Mouse (Mus musculus) hindbrain, embryonic 13.5 days (tissue): ENCODE data around the gene Msl3. TPM values are rescaled to one million over a fixed set of nuclear protein-coding genes. Genes with fewer than 3 reads are reported as not detected.

ENCODE experiments used
- ATAC-seq: fragments of 200-750 bp; cut with Nextera tagmentation; 2 replicates; pipeline ENCODE4 v1.8.0; 2017; ENCODE audit warnings: moderate TSS enrichment; ENCODE audit not compliant: low FRiP score
- H3K27ac ChIP-seq: fragments of 300-500 bp; sonication (generic); 2 replicates; pipeline ENCODE4 v1.5.1; 2015; ENCODE audit warnings: inconsistent platforms, mild to moderate bottlenecking, moderate library complexity
- H3K27me3 ChIP-seq: fragments of 300-500 bp; sonication (generic); 2 replicates; pipeline ENCODE4 v1.6.1; 2015; ENCODE audit warnings: mild to moderate bottlenecking, inconsistent platforms
- H3K36me3 ChIP-seq: fragments of 300-500 bp; sonication (generic); 2 replicates; pipeline ENCODE4 v1.6.1; 2015; ENCODE audit warnings: mild to moderate bottlenecking, inconsistent platforms
- H3K4me1 ChIP-seq: fragments of 300-500 bp; sonication (generic); replicated peaks from 2 replicates; pipeline ENCODE4 v1.6.1; 2015; ENCODE audit warnings: inconsistent platforms
- H3K4me2 ChIP-seq: fragments of 300-500 bp; sonication (generic); 2 replicates; pipeline ENCODE4 v1.6.1; 2015; ENCODE audit warnings: inconsistent platforms, mild to moderate bottlenecking, moderate library complexity
- H3K4me3 ChIP-seq: fragments of 300-500 bp; sonication (generic); 2 replicates; pipeline ENCODE4 v1.5.1; 2015; ENCODE audit warnings: mild to moderate bottlenecking, inconsistent platforms
- H3K9ac ChIP-seq: fragments of 300-500 bp; sonication (generic); 2 replicates; pipeline ENCODE4 v1.6.1; 2015; ENCODE audit warnings: mild to moderate bottlenecking, inconsistent platforms
- H3K9me3 ChIP-seq: fragments of 300-500 bp; sonication (generic); 2 replicates; pipeline ENCODE4 v1.6.1; 2016; ENCODE audit warnings: inconsistent platforms
- WGBS: fragments of 180-500 bp; shearing (Covaris S2); methylation state at CpG from one replicate; pipeline ENCODE4 v1.1.7; 2015; 5-methylcytosine and 5-hydroxymethylcytosine counted together
- polyA plus RNA-seq: library from polyadenylated mRNA; unstranded; fragments of >200 nt; fragmentation: Nextera tagmentation; extraction: Ambion mirVana; gene quantifications from 2 replicates; pipeline ENCODE4 v1.2.1, GENCODE M21; 2015

The Msl3 gene
- polyA plus RNA-seq, 1 experiment from 2014 or later, result 17.1 TPM

GRCm38 (mm10) chrX:168647746-168648145 is 26.0 kb downstream of the Msl3 start:
- no peaks in the 10 kb centered on the region for H3K9me3 ChIP-seq

GRCm38 (mm10) chrX:168643451-168643850 is 30.2 kb downstream of the Msl3 start:
- Histone ChIP-seq H3K4me2 (no peak overlapping the region), H3K36me3 (no peaks in the 10 kb centered on the region), H3K9ac (no peak overlapping the region), H3K4me3 (no peak overlapping the region), H3K4me1 (no peaks in the 10 kb centered on the region), H3K9me3 (no peaks in the 10 kb centered on the region), H3K27me3 (peaks cover 22% of the 10 kb centered on the region; the same call in 1 of the 2 replicates), H3K27ac (no peak overlapping the region)
- ATAC-seq, result no peak
- 93% methylated on average over 1 of the region's 1 CpGs for WGBS

More at GRCm38 (mm10) chrX:168647746-168648145, 26.0 kb downstream of the Msl3 start:
- H3K27me3 ChIP-seq, result peaks cover 18% of the 10 kb centered on the region; the same call in 1 of the 2 replicates
- no peak overlapping the region for H3K27ac ChIP-seq
- ATAC-seq, result no peak
- peaks cover 15% of the 10 kb centered on the region; the same call in 1 of the 2 replicates for H3K36me3 ChIP-seq
- no peak overlapping the region for H3K9ac ChIP-seq
- H3K4me2 ChIP-seq, result no peak overlapping the region
- 75% methylated on average over 3 of the region's 3 CpGs for WGBS
- no peaks in the 10 kb centered on the region for H3K4me1 ChIP-seq
- H3K4me3 ChIP-seq, result no peak overlapping the region

GRCm38 (mm10) chrX:168639556-168640356 is 33.9 kb downstream of the Msl3 start:
- peak overlapping the region; percentile 28 for H3K4me3 ChIP-seq
- WGBS, result 20% methylated on average over 11 of the region's 11 CpGs
- ATAC-seq, result 0 out of 2 replicates have a peak, but pooled peaks have one; percentile 24
- no peak overlapping the region for H3K27ac ChIP-seq
- no peak overlapping the region; the same call in 1 of the 2 replicates for H3K9ac ChIP-seq
- H3K27me3 ChIP-seq, result peaks cover 17% of the 10 kb centered on the region; the same call in 1 of the 2 replicates
- no peaks in the 10 kb centered on the region for H3K4me1 ChIP-seq
- peak overlapping the region; percentile 46 for H3K4me2 ChIP-seq
- no peaks in the 10 kb centered on the region for H3K9me3 ChIP-seq
- no peaks in the 10 kb centered on the region for H3K36me3 ChIP-seq

Other genes with a start within 250 kb of the Msl3 start
- 0.72 and 0.74 TPM in 2 replicates for gene Frmpd4, start 96.7 kb downstream of the Msl3 start, polyA plus RNA-seq
- gene Arhgap6, start 121.2 kb upstream of the Msl3 start, polyA plus RNA-seq, result 1.3 and 1.5 TPM in 2 replicates